Mouse (Mus musculus): ENCODE measurements around the gene Prcp.

DNA sequence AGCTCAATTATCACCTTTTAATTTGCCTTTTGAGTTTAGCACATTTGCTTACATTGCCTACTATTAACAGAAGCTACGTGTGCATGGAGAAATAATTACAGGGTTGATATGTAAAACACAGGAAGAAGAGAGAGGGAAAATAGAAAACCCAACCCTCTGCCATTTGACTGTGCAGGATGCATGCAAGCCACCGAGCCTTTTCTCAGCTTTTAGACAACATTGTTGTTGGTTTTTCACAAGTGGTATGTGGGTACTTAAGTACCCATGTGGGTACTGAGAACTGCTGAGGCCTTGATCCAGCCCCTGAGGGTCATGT lies 46.5 kb downstream of the Prcp start:
- no peak for TF ChIP-seq CTCF (IDR thresholded peaks at IDR 0.05; ENCODE audit: borderline replicate concordance, insufficient read depth, low read depth, low read length)
- no peak for TF ChIP-seq POLR2A (IDR thresholded peaks at IDR 0.05; ENCODE audit: borderline replicate concordance, insufficient read depth, low read length)
